Mouse (Mus musculus) urinary bladder, postnatal 14 days (tissue): ENCODE data around the gene Rtn4rl1.
A peak's percentile ranks its signal among the peaks of the same experiment; 100 is the strongest.

Source experiments
- DNase-seq: peaks from one replicate; pipeline ENCODE4 v3.0.0; 2021; ENCODE audit warnings: low spot score

The Rtn4rl1 gene

GRCm38 (mm10) chr11:75213372-75214080 is 19.9 kb downstream of the Rtn4rl1 start:
- DNase-seq, result peak; percentile 77

GRCm38 (mm10) chr11:75214081-75214950 is 20.7 kb downstream of the Rtn4rl1 start:
- DNase-seq, result no peak

- DNase-seq, result peak; percentile 65
Observed at GRCm38 (mm10) chr11:75220115-75220514, 26.5 kb downstream of the Rtn4rl1 start.

GRCm38 (mm10) chr11:75220517-75221145 is 27.0 kb downstream of the Rtn4rl1 start:
- no peak for DNase-seq

- no peak for DNase-seq
Observed at GRCm38 (mm10) chr11:75224062-75224461, 30.5 kb downstream of the Rtn4rl1 start.

GRCm38 (mm10) chr11:75224835-75225234 is 31.3 kb downstream of the Rtn4rl1 start:
- no peak for DNase-seq

- no peak for DNase-seq
Observed at GRCm38 (mm10) chr11:75227632-75228031, 34.0 kb downstream of the Rtn4rl1 start.

GRCm38 (mm10) chr11:75229289-75229688 is 35.7 kb downstream of the Rtn4rl1 start:
- DNase-seq, result no peak

GRCm38 (mm10) chr11:75230272-75230760 is 36.7 kb downstream of the Rtn4rl1 start:
- no peak for DNase-seq

- DNase-seq, result peak; percentile 80
Observed at GRCm38 (mm10) chr11:75231756-75232155, 38.2 kb downstream of the Rtn4rl1 start.

GRCm38 (mm10) chr11:75232434-75232833 is 38.9 kb downstream of the Rtn4rl1 start:
- DNase-seq, result no peak

GRCm38 (mm10) chr11:75234745-75235144 is 41.2 kb downstream of the Rtn4rl1 start:
- no peak for DNase-seq

- no peak for DNase-seq
Observed at GRCm38 (mm10) chr11:75240158-75240934, 46.8 kb downstream of the Rtn4rl1 start.

- DNase-seq, result no peak
Observed at GRCm38 (mm10) chr11:75242710-75243255, 49.2 kb downstream of the Rtn4rl1 start.

GRCm38 (mm10) chr11:75244368-75245275 is 51.0 kb downstream of the Rtn4rl1 start:
- no peak for DNase-seq

GRCm38 (mm10) chr11:75245372-75246330 is 52.1 kb downstream of the Rtn4rl1 start:
- DNase-seq, result no peak

GRCm38 (mm10) chr11:75246589-75246988 is 53.0 kb downstream of the Rtn4rl1 start:
- DNase-seq, result peak; percentile 28

- DNase-seq, result no peak
Observed at GRCm38 (mm10) chr11:75247137-75247730, 53.7 kb downstream of the Rtn4rl1 start.

GRCm38 (mm10) chr11:75249588-75249987 is 56.0 kb downstream of the Rtn4rl1 start:
- DNase-seq, result no peak
